Mouse (Mus musculus) small intestine, adult 2 months (tissue): ENCODE results near the gene Fto.

Source experiments
- CTCF ChIP-seq: fragments of 200-500 bp; IDR thresholded peaks from 2 replicates; pipeline ENCODE4 v1.5.1; 2012; ENCODE audit warnings: low read depth, mild to moderate bottlenecking, control low read depth, inconsistent platforms, low read length, moderate library complexity, mixed read lengths; ENCODE audit not compliant: insufficient replicate concordance, insufficient read length; ENCODE audit errors: extremely low read depth
- POLR2A ChIP-seq: fragments of 200-500 bp; IDR thresholded peaks from 2 replicates; pipeline ENCODE4 v1.6.1; 2012; ENCODE audit warnings: low read depth, mild to moderate bottlenecking, control low read depth, inconsistent platforms, low read length, moderate library complexity

DNA sequence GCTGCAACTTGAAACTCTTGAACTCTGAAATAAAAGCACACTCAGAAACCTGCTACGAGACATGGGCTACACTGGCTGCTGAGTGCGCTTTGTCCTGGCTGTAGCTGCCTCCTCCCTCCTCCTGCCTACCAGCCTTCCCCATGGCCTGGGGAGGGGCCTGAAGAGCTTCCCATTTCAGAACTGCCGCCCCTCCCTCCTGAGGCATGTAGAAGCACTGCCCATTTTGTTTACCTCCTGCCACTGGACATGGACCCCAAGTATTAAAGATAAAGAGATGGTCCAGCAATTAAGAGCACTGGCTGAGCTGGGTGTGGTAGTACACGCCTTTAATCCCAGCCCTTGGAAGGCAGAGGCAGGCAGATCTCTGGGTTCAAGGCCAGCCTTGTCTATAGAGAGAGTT, 322.1 kb downstream of the Fto start:
- TF ChIP-seq CTCF: no peak
- TF ChIP-seq POLR2A: no peak
